Mouse (Mus musculus): ENCODE measurements around the gene Tmf1. TPM values are rescaled to one million over a fixed set of nuclear protein-coding genes. Genes with fewer than 3 reads are reported as not detected.

Tmf1 gene
- polyA plus RNA-seq, 1 experiment: 2.5 TPM

GRCm38 (mm10) chr6:97216154-97216821 lies 37.4 kb upstream of the Tmf1 start:
- TF ChIP-seq GATA1 (IDR thresholded peaks at IDR 0.05; ENCODE audit: borderline replicate concordance, low read length) (no peak), FLI1 (IDR thresholded peaks at IDR 0.05; ENCODE audit: low read length) (no peak)
- H3K27me3 ChIP-seq (replicated peaks): no peaks in the 10 kb centered on the region
- peaks cover 90% of the 10 kb centered on the region for H3K4me1 ChIP-seq
- H3K9me3 ChIP-seq: no peaks in the 10 kb centered on the region
- no peak overlapping the region for H3K4me3 ChIP-seq (replicated peaks)
- H3K36me3 ChIP-seq (replicated peaks; ENCODE audit: low read length): peaks cover 59% of the 10 kb centered on the region

- Histone ChIP-seq H3K4me3 (replicated peaks) (peak overlapping the region; percentile 98), H3K4me1 (peaks cover 84% of the 10 kb centered on the region), H3K9me3 (no peaks in the 10 kb centered on the region), H3K36me3 (replicated peaks; ENCODE audit: low read length) (peaks cover 34% of the 10 kb centered on the region), H3K27me3 (replicated peaks) (no peaks in the 10 kb centered on the region)
- no peak for TF ChIP-seq GATA1 (IDR thresholded peaks at IDR 0.05; ENCODE audit: borderline replicate concordance, low read length)
- TF ChIP-seq FLI1 (IDR thresholded peaks at IDR 0.05; ENCODE audit: low read length): no peak
Measured at GRCm38 (mm10) chr6:97211981-97212380, 33.1 kb upstream of the Tmf1 start.

- no peaks in the 10 kb centered on the region for H3K27me3 ChIP-seq (replicated peaks)
- H3K9me3 ChIP-seq: no peaks in the 10 kb centered on the region
- peaks cover 80% of the 10 kb centered on the region for H3K4me1 ChIP-seq
- peaks cover 28% of the 10 kb centered on the region for H3K36me3 ChIP-seq (replicated peaks; ENCODE audit: low read length)
- TF ChIP-seq GATA1 (IDR thresholded peaks at IDR 0.05; ENCODE audit: borderline replicate concordance, low read length) (no peak), FLI1 (IDR thresholded peaks at IDR 0.05; ENCODE audit: low read length) (no peak)
- H3K4me3 ChIP-seq (replicated peaks): peak overlapping the region; percentile 98
Measured at GRCm38 (mm10) chr6:97210962-97211601, 32.2 kb upstream of the Tmf1 start.

- no peaks in the 10 kb centered on the region for H3K27me3 ChIP-seq (replicated peaks)
- peak within 1 kb of the TSS; percentile 98 for H3K4me3 ChIP-seq (replicated peaks)
- H3K4me1 ChIP-seq: peaks cover 73% of the 10 kb centered on the region
- peaks cover 21% of the 10 kb centered on the region for H3K36me3 ChIP-seq (replicated peaks; ENCODE audit: low read length)
- no peak for TF ChIP-seq FLI1 (IDR thresholded peaks at IDR 0.05; ENCODE audit: low read length)
- TF ChIP-seq GATA1 (IDR thresholded peaks at IDR 0.05; ENCODE audit: borderline replicate concordance, low read length): no peak
- no peaks in the 10 kb centered on the region for H3K9me3 ChIP-seq
Measured at GRCm38 (mm10) chr6:97210191-97210961, 31.5 kb upstream of the Tmf1 start, which contains the start of gene Arl6ip5. Arl6ip5 (plus strand) TSS chr6:97210689.

GRCm38 (mm10) chr6:97209751-97210150 lies 30.8 kb upstream of the Tmf1 start:
- H3K4me3 ChIP-seq (replicated peaks): no peak overlapping the region
- H3K9me3 ChIP-seq: no peaks in the 10 kb centered on the region
- peaks cover 15% of the 10 kb centered on the region for H3K36me3 ChIP-seq (replicated peaks; ENCODE audit: low read length)
- no peaks in the 10 kb centered on the region for H3K27me3 ChIP-seq (replicated peaks)
- peaks cover 67% of the 10 kb centered on the region for H3K4me1 ChIP-seq
- no peak for TF ChIP-seq GATA1 (IDR thresholded peaks at IDR 0.05; ENCODE audit: borderline replicate concordance, low read length)
- TF ChIP-seq FLI1 (IDR thresholded peaks at IDR 0.05; ENCODE audit: low read length): no peak

GRCm38 (mm10) chr6:97209201-97209600 lies 30.3 kb upstream of the Tmf1 start:
- no peaks in the 10 kb centered on the region for H3K9me3 ChIP-seq
- H3K27me3 ChIP-seq (replicated peaks): no peaks in the 10 kb centered on the region
- TF ChIP-seq FLI1 (IDR thresholded peaks at IDR 0.05; ENCODE audit: low read length) (no peak), GATA1 (IDR thresholded peaks at IDR 0.05; ENCODE audit: borderline replicate concordance, low read length) (no peak)
- H3K36me3 ChIP-seq (replicated peaks; ENCODE audit: low read length): peaks cover 10% of the 10 kb centered on the region
- H3K4me1 ChIP-seq: peaks cover 64% of the 10 kb centered on the region
- H3K4me3 ChIP-seq (replicated peaks): no peak overlapping the region

DNA sequence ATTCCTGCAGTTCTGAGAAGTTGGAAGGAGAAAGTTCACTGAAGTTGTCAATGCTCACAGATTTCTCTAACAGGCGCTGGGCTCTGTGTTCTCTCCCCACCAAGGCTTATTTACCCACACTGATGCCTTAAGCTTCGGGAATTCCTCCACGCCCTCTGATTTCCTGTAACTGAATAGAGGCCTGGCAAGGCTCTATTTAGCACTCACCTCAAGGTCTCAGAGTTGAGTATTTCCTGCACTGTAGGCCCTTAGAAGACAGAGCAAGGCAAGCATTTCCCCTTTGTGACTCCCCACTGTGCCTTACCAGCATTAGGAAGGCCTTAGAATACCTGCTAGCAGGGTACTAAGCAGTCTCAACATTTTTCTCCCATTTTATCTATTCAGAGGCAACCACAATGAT lies 29.5 kb upstream of the Tmf1 start:
- Histone ChIP-seq H3K4me1 (peaks cover 63% of the 10 kb centered on the region), H3K27me3 (replicated peaks) (no peaks in the 10 kb centered on the region), H3K36me3 (replicated peaks; ENCODE audit: low read length) (peaks cover 7% of the 10 kb centered on the region), H3K9me3 (no peaks in the 10 kb centered on the region), H3K4me3 (replicated peaks) (no peak overlapping the region)
- TF ChIP-seq FLI1 (IDR thresholded peaks at IDR 0.05; ENCODE audit: low read length) (no peak), GATA1 (IDR thresholded peaks at IDR 0.05; ENCODE audit: borderline replicate concordance, low read length) (no peak)

GRCm38 (mm10) chr6:97207085-97207484 lies 28.2 kb upstream of the Tmf1 start:
- Histone ChIP-seq H3K27me3 (replicated peaks) (no peaks in the 10 kb centered on the region), H3K36me3 (replicated peaks; ENCODE audit: low read length) (peaks cover 10% of the 10 kb centered on the region), H3K9me3 (no peaks in the 10 kb centered on the region), H3K4me3 (replicated peaks) (peak overlapping the region; percentile 31), H3K4me1 (peaks cover 60% of the 10 kb centered on the region)
- TF ChIP-seq GATA1 (IDR thresholded peaks at IDR 0.05; ENCODE audit: borderline replicate concordance, low read length): peak; percentile 70; the same call in 2 of the 3 replicates
- TF ChIP-seq FLI1 (IDR thresholded peaks at IDR 0.05; ENCODE audit: low read length): no peak

DNA sequence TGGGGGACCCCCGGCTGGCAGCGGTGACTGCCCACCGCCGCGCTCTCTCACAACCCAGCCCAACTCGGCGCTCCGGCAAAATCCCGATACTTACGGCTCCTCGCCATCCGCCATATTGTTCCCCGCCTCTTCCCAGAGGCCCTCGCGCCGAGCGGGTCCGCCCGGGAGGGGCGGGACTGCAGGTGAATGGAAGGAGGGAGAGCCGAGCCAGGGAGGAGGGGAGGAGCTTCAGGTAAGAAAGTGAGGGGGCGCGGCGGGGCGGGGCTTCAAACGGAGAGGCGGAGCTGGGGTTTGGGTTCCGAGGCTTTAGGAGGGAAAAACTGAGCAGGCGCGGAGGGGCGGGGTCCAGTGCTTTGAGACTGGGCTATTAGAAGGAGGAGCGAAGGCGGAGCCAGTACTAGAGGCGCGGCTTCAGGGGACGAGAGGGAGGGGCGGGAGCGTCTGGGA lies 26.5 kb upstream of the Tmf1 start, which contains the start of gene Uba3:
Gene Uba3 (minus strand): TSS at position 209 of the 447 bp plus-strand sequence.
- H3K36me3 ChIP-seq (replicated peaks; ENCODE audit: low read length): peaks cover 25% of the 10 kb centered on the region
- H3K9me3 ChIP-seq: no peaks in the 10 kb centered on the region
- TF ChIP-seq FLI1 (IDR thresholded peaks at IDR 0.05; ENCODE audit: low read length) (no peak), GATA1 (IDR thresholded peaks at IDR 0.05; ENCODE audit: borderline replicate concordance, low read length) (no peak)
- peaks cover 63% of the 10 kb centered on the region for H3K4me1 ChIP-seq
- peak within 1 kb of the TSS; percentile 97 for H3K4me3 ChIP-seq (replicated peaks)
- H3K27me3 ChIP-seq (replicated peaks): no peaks in the 10 kb centered on the region
